Mouse (Mus musculus) liver, embryonic 14.5 days (tissue): ENCODE results near the gene Actr6. TPM values are rescaled to one million over a fixed set of nuclear protein-coding genes. Genes with fewer than 3 reads are reported as not detected.

Experiments used
- ATAC-seq: fragments of 200-750 bp; cut with Nextera tagmentation; 2 replicates; pipeline ENCODE4 v1.8.0; 2017; ENCODE audit warnings: moderate number of reproducible peaks, mild to moderate bottlenecking, moderate library complexity; ENCODE audit not compliant: insufficient read depth
- DNase-seq, 3 experiments: peaks; one replicate each; pipeline ENCODE4 v3.0.0-alpha.2; 2012 to 2013; ENCODE audit warnings: low read depth in 3 of 3, low spot score in 3 of 3
- H3K27ac ChIP-seq: fragments of 300-500 bp; sonication (generic); 2 replicates; pipeline ENCODE4 v1.5.1; 2014; ENCODE audit warnings: moderate library complexity, mild to moderate bottlenecking, control low read depth, inconsistent platforms
- H3K27me3 ChIP-seq: fragments of 300-500 bp; sonication (generic); 2 replicates; pipeline ENCODE4 v1.6.1; 2014; ENCODE audit warnings: mild to moderate bottlenecking, low read length, moderate library complexity; ENCODE audit not compliant: control insufficient read depth, insufficient read depth
- H3K36me3 ChIP-seq: fragments of 300-500 bp; sonication (generic); replicated peaks from 2 replicates; pipeline ENCODE4 v1.6.1; 2014; ENCODE audit warnings: low read depth; ENCODE audit not compliant: control insufficient read depth, insufficient read depth
- H3K4me1 ChIP-seq, 2 experiments: fragments of 200-500 bp in 1 of 2; fragments of 300-500 bp in 1 of 2; sonication (generic) in 1 of 2; replicated peaks; 2 replicates each; pipeline ENCODE4 v1.6.1; 2012 to 2014; ENCODE audit warnings: antibody characterized with exemption in 1 of 2, inconsistent platforms in 1 of 2, low read length in 1 of 2; ENCODE audit not compliant: control insufficient read depth in 2 of 2, insufficient read depth in 2 of 2
- H3K4me2 ChIP-seq: fragments of 300-500 bp; sonication (generic); 2 replicates; pipeline ENCODE4 v1.6.1; 2014; ENCODE audit warnings: low read depth, mild to moderate bottlenecking, control low read depth, moderate library complexity
- H3K4me3 ChIP-seq, 2 experiments: fragments of 200-500 bp in 1 of 2; fragments of 300-500 bp in 1 of 2; sonication (generic) in 1 of 2; 2 replicates each; pipeline ENCODE4 v1.5.1; 2012 to 2014; ENCODE audit warnings: low read depth in 2 of 2, low read length in 2 of 2, mild to moderate bottlenecking in 2 of 2, control low read depth in 1 of 2, inconsistent platforms in 1 of 2, moderate library complexity in 1 of 2; ENCODE audit not compliant: insufficient read depth in 1 of 2
- H3K9ac ChIP-seq: fragments of 300-500 bp; sonication (generic); replicated peaks from 2 replicates; pipeline ENCODE4 v1.6.1; 2014; ENCODE audit warnings: mild to moderate bottlenecking, control low read depth, moderate library complexity
- H3K9me3 ChIP-seq: fragments of 300-500 bp; sonication (generic); 2 replicates; pipeline ENCODE4 v1.6.1; 2016; ENCODE audit warnings: low read length, mixed read lengths; ENCODE audit not compliant: control insufficient read depth
- CTCF ChIP-seq: IDR thresholded peaks from 2 replicates; pipeline ENCODE4 v1.5.1; 2016; ENCODE audit warnings: antibody characterized with exemption, low read depth, control low read depth
- EP300 ChIP-seq: IDR thresholded peaks from 2 replicates; pipeline ENCODE4 v1.6.1; 2016; ENCODE audit warnings: antibody characterized with exemption, low read depth
- WGBS: fragments of 180-500 bp; shearing (Covaris S2); extraction: QIAGEN DNeasy Blood & Tissue Kit; methylation state at CpG from one replicate; pipeline ENCODE4 v1.1.7; 2014; ENCODE audit not compliant: insufficient replicate concordance; 5-methylcytosine and 5-hydroxymethylcytosine counted together
- polyA plus RNA-seq, 2 experiments: library from polyadenylated mRNA; depleted of rRNA in 1 of 2; stranded (reverse) in 1 of 2; unstranded in 1 of 2; fragments of >200 nt; fragmentation: Nextera tagmentation in 1 of 2; extraction: Ambion mirVana in 1 of 2; gene quantifications; 2 replicates each; pipeline versions ENCODE4 v1.2.1 to v1.2.3; 2012 to 2014

The Actr6 gene
- polyA plus RNA-seq, 2 experiments: 6.3 to 19.2 TPM

- TF ChIP-seq CTCF: no peak
- 74% methylated on average over 9 of the region's 9 CpGs for WGBS
- Histone ChIP-seq H3K27me3 (no peaks in the 10 kb centered on the region), H3K4me2 (no peak overlapping the region), H3K36me3 (no peaks in the 10 kb centered on the region), H3K27ac (no peak overlapping the region), H3K9ac (no peak overlapping the region), H3K4me1 (no peaks in the 10 kb centered on the region), H3K4me3 (no peak overlapping the region), H3K9me3 (no peaks in the 10 kb centered on the region)
- no peak for ATAC-seq
- DNase-seq: no peak
Measured at GRCm38 (mm10) chr10:89738395-89738794, 6.3 kb upstream of the Actr6 start.

GRCm38 (mm10) chr10:89737887-89738286 is 5.8 kb upstream of the Actr6 start:
- H3K36me3 ChIP-seq: no peaks in the 10 kb centered on the region
- H3K27me3 ChIP-seq: no peaks in the 10 kb centered on the region
- H3K4me3 ChIP-seq: no peak overlapping the region
- no peak for ATAC-seq
- no peak overlapping the region for H3K9ac ChIP-seq
- no peak overlapping the region for H3K4me2 ChIP-seq
- H3K4me1 ChIP-seq: 0 out of 4 replicates have a peak, but pooled peaks cover 0 to under 1% of the 10 kb centered on the region in 2 experiments
- H3K9me3 ChIP-seq: no peaks in the 10 kb centered on the region
- DNase-seq: no peak
- WGBS: 42% methylated on average over 3 of the region's 3 CpGs
- TF ChIP-seq EP300 (no peak), CTCF (no peak)
- no peak overlapping the region for H3K27ac ChIP-seq

GRCm38 (mm10) chr10:89737092-89737491 is 5.0 kb upstream of the Actr6 start:
- H3K9ac ChIP-seq: no peak overlapping the region
- H3K9me3 ChIP-seq: no peaks in the 10 kb centered on the region
- no peak overlapping the region for H3K4me3 ChIP-seq
- peaks cover 3 to 5% of the 10 kb centered on the region in 2 experiments; a peak in 1 of 4 replicates for H3K4me1 ChIP-seq
- DNase-seq (no peak), ATAC-seq (no peak)
- H3K36me3 ChIP-seq: no peaks in the 10 kb centered on the region
- no peak overlapping the region for H3K4me2 ChIP-seq
- H3K27ac ChIP-seq: no peak overlapping the region
- TF ChIP-seq CTCF (no peak), EP300 (no peak)
- no peaks in the 10 kb centered on the region for H3K27me3 ChIP-seq
- 47% methylated on average over 5 of the region's 5 CpGs for WGBS

- peak overlapping the region; percentile 74 for H3K9ac ChIP-seq
- WGBS: 13% methylated on average over 5 of the region's 5 CpGs
- H3K36me3 ChIP-seq: no peaks in the 10 kb centered on the region; the same call in none of the 2 replicates
- H3K4me1 ChIP-seq: peaks cover 10 to 16% of the 10 kb centered on the region in 2 experiments
- peak overlapping the region; percentile 92 for H3K4me2 ChIP-seq
- peak overlapping the region; percentile 90 to 100 for H3K4me3 ChIP-seq
- H3K27me3 ChIP-seq: no peaks in the 10 kb centered on the region
- TF ChIP-seq CTCF: no peak
- no peak for TF ChIP-seq EP300
- ATAC-seq (no peak), DNase-seq (no peak)
- H3K27ac ChIP-seq: no peak overlapping the region
- no peaks in the 10 kb centered on the region for H3K9me3 ChIP-seq
Measured at GRCm38 (mm10) chr10:89731341-89731740, 754 bp downstream of the Actr6 start.

GRCm38 (mm10) chr10:89730386-89730785 is 1.7 kb downstream of the Actr6 start:
- no peaks in the 10 kb centered on the region; the same call in none of the 2 replicates for H3K36me3 ChIP-seq
- H3K27me3 ChIP-seq: no peaks in the 10 kb centered on the region
- peak overlapping the region in 1 of 2 experiments; percentile 18; a peak in 1 of 4 replicates for H3K4me3 ChIP-seq
- DNase-seq (no peak), ATAC-seq (no peak)
- H3K27ac ChIP-seq: no peak overlapping the region
- TF ChIP-seq CTCF: no peak
- no peak for TF ChIP-seq EP300
- H3K4me2 ChIP-seq: peak overlapping the region; percentile 18; the same call in 1 of the 2 replicates
- H3K9ac ChIP-seq: no peak overlapping the region
- H3K4me1 ChIP-seq: peaks cover 10 to 16% of the 10 kb centered on the region in 2 experiments
- WGBS: 68% methylated on average over 6 of the region's 6 CpGs
- no peaks in the 10 kb centered on the region for H3K9me3 ChIP-seq
